Mouse (Mus musculus): ENCODE measurements around the gene Lhfp. TPM values are rescaled to one million over a fixed set of nuclear protein-coding genes. Genes with fewer than 3 reads are reported as not detected.

Gene Lhfp
- polyA plus RNA-seq, 1 experiment from 2014 or later, result 109 TPM

GRCm38 (mm10) chr3:53207225-53207528 lies 165.8 kb downstream of the Lhfp start:
- Histone ChIP-seq H3K4me2 (no peak overlapping the region), H3K27ac (no peak overlapping the region), H3K36me3 (no peaks in the 10 kb centered on the region), H3K9ac (no peak overlapping the region), H3K4me1 (peaks cover 40% of the 10 kb centered on the region), H3K27me3 (no peaks in the 10 kb centered on the region), H3K4me3 (no peak overlapping the region), H3K9me3 (no peaks in the 10 kb centered on the region)
- ATAC-seq (ENCODE audit: insufficient number of reproducible peaks, low FRiP score, low TSS enrichment, low read depth), result no peak
- WGBS, result 65% methylated on average over 4 of the region's 4 CpGs

- no peak overlapping the region for H3K4me2 ChIP-seq
- H3K4me1 ChIP-seq, result peaks cover 41% of the 10 kb centered on the region
- peak overlapping the region; percentile 43; the same call in 1 of the 2 replicates for H3K27ac ChIP-seq
- H3K4me3 ChIP-seq, result no peak overlapping the region
- no peak for ATAC-seq (ENCODE audit: insufficient number of reproducible peaks, low FRiP score, low TSS enrichment, low read depth)
- 46% methylated on average over 10 of the region's 10 CpGs for WGBS
- no peak overlapping the region for H3K9ac ChIP-seq
- H3K27me3 ChIP-seq, result no peaks in the 10 kb centered on the region
- H3K9me3 ChIP-seq, result no peaks in the 10 kb centered on the region
- H3K36me3 ChIP-seq, result no peaks in the 10 kb centered on the region
Observed at GRCm38 (mm10) chr3:53210691-53211526, 169.6 kb downstream of the Lhfp start.

- no peak for ATAC-seq (ENCODE audit: insufficient number of reproducible peaks, low FRiP score, low TSS enrichment, low read depth)
- WGBS, result 41% methylated on average over 2 of the region's 2 CpGs
Observed at GRCm38 (mm10) chr3:53212599-53212998, 171.3 kb downstream of the Lhfp start.

GRCm38 (mm10) chr3:53213346-53213745 lies 172.0 kb downstream of the Lhfp start:
- H3K27me3 ChIP-seq, result no peaks in the 10 kb centered on the region
- no peaks in the 10 kb centered on the region for H3K9me3 ChIP-seq
- WGBS, result 72% methylated on average over 3 of the region's 3 CpGs
- H3K36me3 ChIP-seq, result no peaks in the 10 kb centered on the region
- no peak overlapping the region for H3K4me3 ChIP-seq
- H3K4me2 ChIP-seq, result no peak overlapping the region
- no peak overlapping the region for H3K27ac ChIP-seq
- no peak for ATAC-seq (ENCODE audit: insufficient number of reproducible peaks, low FRiP score, low TSS enrichment, low read depth)
- H3K4me1 ChIP-seq, result peaks cover 38% of the 10 kb centered on the region
- no peak overlapping the region for H3K9ac ChIP-seq

More at GRCm38 (mm10) chr3:53212599-53212998, 171.3 kb downstream of the Lhfp start:
- H3K27ac ChIP-seq, result peak overlapping the region; percentile 24
- H3K27me3 ChIP-seq, result no peaks in the 10 kb centered on the region
- no peak overlapping the region for H3K4me2 ChIP-seq
- no peaks in the 10 kb centered on the region for H3K9me3 ChIP-seq
- peaks cover 38% of the 10 kb centered on the region for H3K4me1 ChIP-seq
- H3K4me3 ChIP-seq, result no peak overlapping the region
- H3K36me3 ChIP-seq, result no peaks in the 10 kb centered on the region
- no peak overlapping the region for H3K9ac ChIP-seq

- Histone ChIP-seq H3K36me3 (no peaks in the 10 kb centered on the region), H3K27me3 (no peaks in the 10 kb centered on the region), H3K4me2 (no peak overlapping the region), H3K27ac (no peak overlapping the region), H3K4me1 (peaks cover 38% of the 10 kb centered on the region), H3K4me3 (no peak overlapping the region), H3K9ac (no peak overlapping the region), H3K9me3 (no peaks in the 10 kb centered on the region)
- ATAC-seq (ENCODE audit: insufficient number of reproducible peaks, low FRiP score, low TSS enrichment, low read depth), result no peak
- WGBS, result 43% methylated on average over 7 of the region's 7 CpGs
Observed at GRCm38 (mm10) chr3:53213746-53214271, 172.5 kb downstream of the Lhfp start.

GRCm38 (mm10) chr3:53214386-53214785 lies 173.1 kb downstream of the Lhfp start:
- ATAC-seq (ENCODE audit: insufficient number of reproducible peaks, low FRiP score, low TSS enrichment, low read depth), result no peak
- peaks cover 36% of the 10 kb centered on the region for H3K4me1 ChIP-seq
- H3K4me3 ChIP-seq, result no peak overlapping the region
- H3K9me3 ChIP-seq, result no peaks in the 10 kb centered on the region
- WGBS, result 65% methylated on average over 4 of the region's 4 CpGs
- no peak overlapping the region for H3K9ac ChIP-seq
- H3K36me3 ChIP-seq, result no peaks in the 10 kb centered on the region
- H3K4me2 ChIP-seq, result no peak overlapping the region
- H3K27me3 ChIP-seq, result no peaks in the 10 kb centered on the region
- H3K27ac ChIP-seq, result no peak overlapping the region

GRCm38 (mm10) chr3:53217697-53218096 lies 176.4 kb downstream of the Lhfp start:
- ATAC-seq (ENCODE audit: insufficient number of reproducible peaks, low FRiP score, low TSS enrichment, low read depth), result no peak

GRCm38 (mm10) chr3:53221531-53222272 lies 180.4 kb downstream of the Lhfp start:
- Histone ChIP-seq H3K4me3 (no peak overlapping the region), H3K27ac (peak overlapping the region; percentile 82), H3K4me1 (peaks cover 34% of the 10 kb centered on the region), H3K9ac (no peak overlapping the region), H3K4me2 (no peak overlapping the region), H3K27me3 (no peaks in the 10 kb centered on the region), H3K36me3 (no peaks in the 10 kb centered on the region), H3K9me3 (no peaks in the 10 kb centered on the region)
- no peak for ATAC-seq (ENCODE audit: insufficient number of reproducible peaks, low FRiP score, low TSS enrichment, low read depth)
- 38% methylated on average over 5 of the region's 5 CpGs for WGBS

More at GRCm38 (mm10) chr3:53217697-53218096, 176.4 kb downstream of the Lhfp start:
- 72% methylated on average over 5 of the region's 5 CpGs for WGBS
- Histone ChIP-seq H3K4me2 (no peak overlapping the region), H3K36me3 (no peaks in the 10 kb centered on the region), H3K4me1 (peaks cover 32% of the 10 kb centered on the region), H3K4me3 (no peak overlapping the region), H3K9ac (no peak overlapping the region), H3K27ac (no peak overlapping the region), H3K27me3 (no peaks in the 10 kb centered on the region), H3K9me3 (no peaks in the 10 kb centered on the region)

- H3K36me3 ChIP-seq, result no peaks in the 10 kb centered on the region
- H3K4me3 ChIP-seq, result no peak overlapping the region
- WGBS, result 83% methylated on average over 5 of the region's 5 CpGs
- peaks cover 40% of the 10 kb centered on the region for H3K4me1 ChIP-seq
- no peak for ATAC-seq (ENCODE audit: insufficient number of reproducible peaks, low FRiP score, low TSS enrichment, low read depth)
- H3K9me3 ChIP-seq, result no peaks in the 10 kb centered on the region
- H3K27me3 ChIP-seq, result no peaks in the 10 kb centered on the region
- H3K27ac ChIP-seq, result no peak overlapping the region
- no peak overlapping the region for H3K4me2 ChIP-seq
- no peak overlapping the region for H3K9ac ChIP-seq
Observed at GRCm38 (mm10) chr3:53224141-53224540, 182.8 kb downstream of the Lhfp start.

- Histone ChIP-seq H3K27ac (no peak overlapping the region), H3K9ac (no peak overlapping the region), H3K4me2 (no peak overlapping the region), H3K36me3 (no peaks in the 10 kb centered on the region), H3K4me3 (no peak overlapping the region), H3K9me3 (no peaks in the 10 kb centered on the region), H3K4me1 (peaks cover 39% of the 10 kb centered on the region), H3K27me3 (no peaks in the 10 kb centered on the region)
- 39% methylated on average over 6 of the region's 6 CpGs for WGBS
- no peak for ATAC-seq (ENCODE audit: insufficient number of reproducible peaks, low FRiP score, low TSS enrichment, low read depth)
Observed at GRCm38 (mm10) chr3:53225774-53226173, 184.4 kb downstream of the Lhfp start.

- 57% methylated on average over 6 of the region's 6 CpGs for WGBS
- Histone ChIP-seq H3K9me3 (no peaks in the 10 kb centered on the region), H3K27ac (peak overlapping the region; percentile 28)
Observed at GRCm38 (mm10) chr3:53226223-53226622, 184.9 kb downstream of the Lhfp start.

GRCm38 (mm10) chr3:53227866-53228265 lies 186.5 kb downstream of the Lhfp start:
- no peak overlapping the region for H3K4me2 ChIP-seq
- ATAC-seq (ENCODE audit: insufficient number of reproducible peaks, low FRiP score, low TSS enrichment, low read depth), result no peak
- H3K9me3 ChIP-seq, result no peaks in the 10 kb centered on the region
- H3K27ac ChIP-seq, result no peak overlapping the region
- peaks cover 30% of the 10 kb centered on the region for H3K4me1 ChIP-seq
- no peaks in the 10 kb centered on the region for H3K27me3 ChIP-seq
- H3K4me3 ChIP-seq, result no peak overlapping the region
- H3K36me3 ChIP-seq, result no peaks in the 10 kb centered on the region
- no peak overlapping the region for H3K9ac ChIP-seq

More at GRCm38 (mm10) chr3:53226223-53226622, 184.9 kb downstream of the Lhfp start:
- Histone ChIP-seq H3K9ac (no peak overlapping the region), H3K4me1 (peaks cover 39% of the 10 kb centered on the region), H3K4me3 (no peak overlapping the region), H3K27me3 (no peaks in the 10 kb centered on the region), H3K4me2 (no peak overlapping the region), H3K36me3 (no peaks in the 10 kb centered on the region)
- ATAC-seq (ENCODE audit: insufficient number of reproducible peaks, low FRiP score, low TSS enrichment, low read depth), result no peak

All from limb, embryonic 15.5 days (tissue).